Mouse (Mus musculus) stomach, postnatal 0 days (tissue): ENCODE measurements around the gene Gm6408. TPM values are rescaled to one million over a fixed set of nuclear protein-coding genes. Genes with fewer than 3 reads are reported as not detected.

Experiments used
- ATAC-seq: fragments of 200-750 bp; cut with Nextera tagmentation; 2 replicates; pipeline ENCODE4 v1.8.0; 2017; ENCODE audit not compliant: low FRiP score, low TSS enrichment
- DNase-seq: peaks from one replicate; pipeline ENCODE4 v3.0.0-alpha.2; 2016; ENCODE audit warnings: low spot score
- H3K27ac ChIP-seq: fragments of 300-500 bp; sonication (generic); replicated peaks from 2 replicates; pipeline ENCODE4 v1.5.1; 2014; ENCODE audit warnings: mild to moderate bottlenecking, control low read depth
- H3K27me3 ChIP-seq: fragments of 300-500 bp; sonication (generic); 2 replicates; pipeline ENCODE4 v1.6.1; 2014; ENCODE audit warnings: low read length; ENCODE audit not compliant: control insufficient read depth, insufficient read depth
- H3K36me3 ChIP-seq: fragments of 300-500 bp; sonication (generic); 2 replicates; pipeline ENCODE4 v1.6.1; 2014; ENCODE audit warnings: low read length, mixed read lengths; ENCODE audit not compliant: control insufficient read depth, insufficient read depth
- H3K4me1 ChIP-seq: fragments of 300-500 bp; sonication (generic); replicated peaks from 2 replicates; pipeline ENCODE4 v1.6.1; 2014; ENCODE audit warnings: antibody characterized with exemption; ENCODE audit not compliant: control insufficient read depth, insufficient read depth
- H3K4me2 ChIP-seq: fragments of 300-500 bp; sonication (generic); replicated peaks from 2 replicates; pipeline ENCODE4 v1.6.1; 2014; ENCODE audit warnings: low read depth, mild to moderate bottlenecking, control low read depth, moderate library complexity
- H3K4me3 ChIP-seq: fragments of 300-500 bp; sonication (generic); 2 replicates; pipeline ENCODE4 v1.5.1; 2014; ENCODE audit warnings: low read depth, low read length, control low read depth
- H3K9ac ChIP-seq: fragments of 300-500 bp; sonication (generic); 2 replicates; pipeline ENCODE4 v1.6.1; 2014; ENCODE audit warnings: mild to moderate bottlenecking, low read length, control low read depth, mixed read lengths
- H3K9me3 ChIP-seq: fragments of 300-500 bp; sonication (generic); 2 replicates; pipeline ENCODE4 v1.6.1; 2016; ENCODE audit warnings: low read length; ENCODE audit not compliant: control insufficient read depth
- CTCF ChIP-seq: IDR thresholded peaks from 2 replicates; pipeline ENCODE4 v1.5.1; 2016; ENCODE audit warnings: antibody characterized with exemption, low read depth, mild to moderate bottlenecking, moderate library complexity
- EP300 ChIP-seq: optimal IDR thresholded peaks from 2 replicates; pipeline ENCODE3; 2016; ENCODE audit warnings: antibody characterized with exemption
- WGBS: fragments of 180-500 bp; shearing (Covaris S2); extraction: QIAGEN DNeasy Blood & Tissue Kit; methylation state at CpG from one replicate; pipeline ENCODE4 v1.1.7; 2014; 5-methylcytosine and 5-hydroxymethylcytosine counted together
- polyA plus RNA-seq: library from polyadenylated mRNA; unstranded; fragments of >200 nt; fragmentation: Nextera tagmentation; extraction: Ambion mirVana; gene quantifications from 2 replicates; pipeline ENCODE4 v1.2.1, GENCODE M21; 2015

Gm6408 gene
- polyA plus RNA-seq, 1 experiment from 2014 or later = not detected

DNA sequence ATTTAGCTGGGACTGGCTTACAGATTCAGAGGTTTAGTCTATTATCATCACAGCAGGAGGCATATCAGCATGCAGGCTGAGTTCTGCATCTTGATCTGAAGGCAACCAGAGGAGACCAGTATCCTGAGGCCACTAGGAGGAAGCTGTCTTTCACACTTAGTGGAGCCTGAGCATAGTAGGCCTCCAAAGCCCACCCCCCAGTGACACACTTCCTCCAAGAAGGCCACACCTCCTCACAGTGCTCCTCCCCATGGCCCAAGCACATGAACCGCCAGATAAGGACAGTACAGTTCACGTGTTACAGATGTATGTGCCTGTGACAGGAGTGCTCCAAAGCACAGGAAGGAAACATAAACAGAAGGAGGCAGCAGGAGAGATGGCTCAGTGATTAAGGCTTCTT is 39.0 kb upstream of the Gm6408 start:
- H3K9me3 ChIP-seq = no peaks in the 10 kb centered on the region
- no peak overlapping the region for H3K4me2 ChIP-seq
- TF ChIP-seq EP300 (no peak), CTCF (no peak)
- H3K4me1 ChIP-seq = no peaks in the 10 kb centered on the region
- 63% methylated on average over 2 of the region's 2 CpGs for WGBS
- no peak for ATAC-seq
- no peak for DNase-seq
- H3K27ac ChIP-seq = no peak overlapping the region
- no peaks in the 10 kb centered on the region for H3K27me3 ChIP-seq
- no peaks in the 10 kb centered on the region for H3K36me3 ChIP-seq
- H3K9ac ChIP-seq = no peak overlapping the region
- no peak overlapping the region for H3K4me3 ChIP-seq

DNA sequence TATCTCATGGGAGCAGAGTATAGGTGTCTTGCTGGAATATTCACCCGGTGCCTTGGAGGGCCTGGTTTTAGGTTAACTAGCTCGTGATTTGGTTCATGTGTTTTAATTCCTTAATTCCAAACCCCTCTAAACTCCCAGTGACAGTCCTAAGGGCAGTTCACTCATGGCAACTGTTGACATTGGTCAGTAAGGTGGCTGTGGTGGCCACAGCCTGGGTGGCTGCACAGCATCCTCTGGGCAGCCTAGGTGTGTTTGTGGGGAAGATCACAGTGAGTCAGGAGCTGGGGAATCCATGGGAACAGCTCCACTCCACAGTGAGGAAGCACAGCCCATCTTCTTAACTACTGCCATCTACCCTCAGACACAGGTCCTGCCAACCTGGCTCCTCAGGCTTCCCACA is 35.1 kb upstream of the Gm6408 start:
- no peak overlapping the region for H3K9ac ChIP-seq
- WGBS = 78% methylated on average over 2 of the region's 2 CpGs
- no peaks in the 10 kb centered on the region for H3K4me1 ChIP-seq
- no peaks in the 10 kb centered on the region for H3K27me3 ChIP-seq
- H3K36me3 ChIP-seq = no peaks in the 10 kb centered on the region
- TF ChIP-seq CTCF = no peak
- no peak for TF ChIP-seq EP300
- H3K4me2 ChIP-seq = no peak overlapping the region
- ATAC-seq (no peak), DNase-seq (no peak)
- H3K9me3 ChIP-seq = no peaks in the 10 kb centered on the region
- no peak overlapping the region for H3K4me3 ChIP-seq
- no peak overlapping the region for H3K27ac ChIP-seq

DNA sequence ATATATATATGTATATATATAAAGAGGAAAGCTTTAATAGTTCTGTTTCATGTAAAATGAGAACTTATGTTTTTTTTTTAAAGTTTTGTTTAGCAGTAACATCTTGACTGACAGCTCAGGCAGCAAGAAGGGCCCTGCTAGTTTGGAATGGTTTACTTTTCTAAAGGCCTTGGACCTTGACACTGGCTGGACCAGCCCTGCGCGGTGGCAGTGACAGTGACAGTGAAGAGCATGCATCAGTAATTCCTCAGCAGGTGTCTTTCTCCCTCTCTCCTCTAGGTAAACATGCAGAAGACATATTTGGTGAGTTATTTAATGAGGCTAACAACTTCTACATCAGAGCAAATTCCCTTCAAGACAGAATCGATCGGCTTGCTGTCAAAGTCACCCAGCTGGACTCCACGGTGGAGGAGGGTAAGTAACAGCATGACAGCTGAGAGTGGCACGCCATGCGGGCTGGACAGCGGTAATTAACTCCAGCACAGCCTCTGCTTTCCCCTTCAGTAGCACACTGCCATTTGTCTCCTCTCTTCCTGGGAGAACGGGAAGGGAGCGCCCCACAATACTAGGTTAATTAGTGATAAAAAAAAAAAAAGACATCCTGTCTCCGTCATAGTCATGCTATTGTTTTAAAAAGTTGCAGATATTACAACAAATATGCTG is 30.0 kb upstream of the Gm6408 start:
- Histone ChIP-seq H3K27me3 (no peaks in the 10 kb centered on the region), H3K9ac (no peak overlapping the region), H3K27ac (no peak overlapping the region), H3K4me1 (no peaks in the 10 kb centered on the region), H3K4me3 (no peak overlapping the region), H3K36me3 (no peaks in the 10 kb centered on the region), H3K9me3 (no peaks in the 10 kb centered on the region), H3K4me2 (no peak overlapping the region)
- no peak for ATAC-seq
- no peak for DNase-seq
- 77% methylated on average over 11 of the region's 11 CpGs for WGBS
- TF ChIP-seq EP300 (no peak), CTCF (no peak)

DNA sequence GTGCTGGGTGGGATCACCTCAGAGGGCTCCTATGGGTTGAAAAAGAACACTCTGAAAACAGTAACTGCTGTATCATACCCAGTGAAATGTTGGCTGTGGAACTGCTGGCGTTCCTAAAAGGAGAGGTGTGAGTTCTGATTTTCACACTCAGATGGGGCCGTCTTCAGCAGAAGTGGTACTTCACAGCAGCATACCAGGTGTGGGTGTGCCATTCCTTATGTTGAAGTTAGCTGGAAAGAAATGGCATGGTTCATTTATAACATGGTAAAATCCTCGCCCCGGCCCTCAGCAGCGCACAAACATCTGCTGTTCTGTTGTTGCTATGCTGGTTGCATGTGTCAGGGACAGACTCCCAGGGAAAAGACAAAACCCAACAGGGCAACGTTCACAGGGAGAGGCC is 28.2 kb upstream of the Gm6408 start:
- TF ChIP-seq EP300 = no peak
- TF ChIP-seq CTCF = no peak
- Histone ChIP-seq H3K4me2 (no peak overlapping the region), H3K4me3 (no peak overlapping the region), H3K4me1 (no peaks in the 10 kb centered on the region), H3K9ac (no peak overlapping the region), H3K27ac (no peak overlapping the region), H3K27me3 (no peaks in the 10 kb centered on the region), H3K9me3 (no peaks in the 10 kb centered on the region), H3K36me3 (no peaks in the 10 kb centered on the region)
- 90% methylated on average over 6 of the region's 6 CpGs for whole genome bisulfite sequencing
- no peak for DNase-seq
- ATAC-seq = no peak

DNA sequence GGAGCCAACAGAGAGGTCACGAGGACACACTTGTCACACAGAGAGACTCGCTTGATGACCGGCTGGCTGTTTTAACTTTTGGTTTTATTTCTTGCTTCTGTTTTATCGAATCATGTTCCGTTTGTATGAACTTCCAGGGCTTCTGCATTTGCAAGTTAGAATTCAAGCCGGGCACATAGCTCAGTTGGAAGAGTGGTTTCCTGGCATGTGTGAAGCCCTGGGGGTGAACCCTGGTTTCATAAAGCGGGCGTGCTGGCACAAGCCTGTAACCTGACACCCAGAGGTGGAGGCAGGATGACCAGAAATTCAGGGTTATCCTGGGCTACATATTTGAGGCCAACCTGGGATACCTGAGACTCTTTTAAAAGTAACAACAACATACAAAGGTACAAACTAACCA is 20.2 kb upstream of the Gm6408 start:
- no peaks in the 10 kb centered on the region for H3K9me3 ChIP-seq
- DNase-seq = no peak
- no peak overlapping the region for H3K9ac ChIP-seq
- ATAC-seq = no peak
- H3K36me3 ChIP-seq = no peaks in the 10 kb centered on the region
- H3K4me2 ChIP-seq = no peak overlapping the region
- no peak for TF ChIP-seq CTCF
- no peak for TF ChIP-seq EP300
- no peak overlapping the region for H3K4me3 ChIP-seq
- H3K27me3 ChIP-seq = no peaks in the 10 kb centered on the region
- WGBS = 72% methylated on average over 8 of the region's 8 CpGs
- no peak overlapping the region for H3K27ac ChIP-seq
- H3K4me1 ChIP-seq = no peaks in the 10 kb centered on the region

DNA sequence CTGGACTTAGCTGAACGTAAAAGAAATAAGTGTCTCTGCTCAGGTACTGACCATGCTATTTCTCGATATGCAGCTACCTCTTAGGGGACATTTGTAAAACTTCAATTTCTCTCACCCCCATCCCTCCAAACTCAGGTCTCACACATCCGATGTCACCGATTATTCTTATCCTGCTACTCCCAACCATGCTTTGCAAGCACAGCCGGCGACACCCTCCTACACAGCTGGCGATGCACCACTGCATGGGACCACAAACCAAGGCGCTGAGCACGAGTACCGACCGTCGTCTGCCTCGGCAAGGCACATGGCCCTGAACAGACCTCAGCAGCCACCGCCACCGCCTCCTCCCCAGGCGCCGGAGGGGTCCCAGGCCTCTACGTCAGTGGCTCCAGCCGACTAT is 15.1 kb upstream of the Gm6408 start:
- no peak for DNase-seq
- ATAC-seq = no peak
- no peak overlapping the region for H3K27ac ChIP-seq
- no peaks in the 10 kb centered on the region for H3K36me3 ChIP-seq
- TF ChIP-seq CTCF = no peak
- no peak for TF ChIP-seq EP300
- WGBS = 92% methylated on average over 19 of the region's 19 CpGs
- H3K9me3 ChIP-seq = no peaks in the 10 kb centered on the region
- H3K4me1 ChIP-seq = no peaks in the 10 kb centered on the region
- H3K27me3 ChIP-seq = no peaks in the 10 kb centered on the region
- H3K9ac ChIP-seq = no peak overlapping the region
- no peak overlapping the region for H3K4me3 ChIP-seq
- H3K4me2 ChIP-seq = no peak overlapping the region
